Mouse (Mus musculus) spleen, postnatal 14 days (tissue): ENCODE data around the gene Arhgap19.

Experiments
- DNase-seq, 2 experiments: peaks; one replicate each; pipeline ENCODE4 v3.0.0; 2021 to 2022; ENCODE audit warnings: low spot score in 2 of 2

The Arhgap19 gene

DNA sequence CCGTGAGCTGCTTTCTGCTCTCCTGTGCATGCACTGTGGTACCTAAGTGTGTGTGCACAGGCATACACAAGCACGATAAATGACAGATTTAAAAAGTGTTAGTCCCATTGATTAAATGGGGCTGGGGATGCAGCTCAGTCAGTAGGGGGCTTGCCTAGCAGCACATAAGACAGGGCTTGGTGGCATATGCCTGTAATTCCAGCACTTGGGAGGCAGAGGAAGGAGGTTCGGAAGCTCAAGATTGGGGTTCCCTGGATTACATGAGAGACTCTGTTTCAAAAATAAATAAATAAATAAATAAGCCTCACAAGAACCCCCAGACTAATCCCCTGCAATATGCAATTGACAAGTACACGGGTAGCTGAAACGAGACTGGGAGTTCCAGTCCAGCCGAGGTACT is 1.4 kb downstream of the Arhgap19 start:
- no peak for DNase-seq

DNA sequence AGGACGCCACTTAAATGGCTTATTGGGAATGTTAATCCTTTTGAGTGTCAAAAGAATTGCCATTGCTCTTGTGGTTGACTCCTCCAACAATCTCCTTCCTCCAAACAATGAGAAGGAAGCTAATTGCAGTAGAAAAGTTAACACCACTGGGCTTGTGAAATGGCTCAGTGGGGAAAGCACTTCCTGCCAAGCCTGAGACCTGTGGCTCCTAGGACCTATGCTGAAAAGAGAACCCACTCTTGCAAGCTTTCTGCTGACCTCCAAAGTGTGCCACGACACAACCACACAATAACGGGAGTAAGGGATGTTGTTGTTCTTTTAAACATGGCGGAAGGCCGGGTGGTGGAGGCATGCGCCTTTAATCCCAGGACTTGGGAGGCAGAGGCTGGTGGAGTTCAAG is 4.3 kb downstream of the Arhgap19 start:
- no peak for DNase-seq

DNA sequence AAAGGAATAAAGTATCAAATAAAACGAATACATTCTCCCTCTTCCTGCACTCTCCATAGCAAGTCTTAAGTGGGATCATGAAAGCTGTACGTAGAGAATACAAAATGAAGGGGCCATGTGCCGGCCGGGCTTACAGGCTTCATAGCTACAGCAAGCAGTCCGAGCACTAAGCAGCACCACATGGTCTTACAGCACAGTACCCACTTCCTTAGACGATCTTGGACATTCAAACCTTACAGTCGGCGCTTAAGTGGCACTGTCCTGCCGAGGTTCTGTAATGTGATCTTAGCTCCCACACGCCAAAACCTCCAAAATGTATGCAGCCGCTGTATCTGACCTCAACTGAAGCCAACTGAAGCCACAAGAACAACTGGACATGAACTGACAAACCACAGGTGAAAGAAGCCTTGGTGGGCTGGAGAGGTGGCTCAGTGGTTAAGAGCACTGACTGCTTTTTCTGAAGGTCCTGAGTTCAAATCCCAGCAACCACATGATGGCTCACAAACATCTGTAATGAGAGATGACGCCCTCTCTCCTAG is 5.0 kb downstream of the Arhgap19 start:
- no peak for DNase-seq

DNA sequence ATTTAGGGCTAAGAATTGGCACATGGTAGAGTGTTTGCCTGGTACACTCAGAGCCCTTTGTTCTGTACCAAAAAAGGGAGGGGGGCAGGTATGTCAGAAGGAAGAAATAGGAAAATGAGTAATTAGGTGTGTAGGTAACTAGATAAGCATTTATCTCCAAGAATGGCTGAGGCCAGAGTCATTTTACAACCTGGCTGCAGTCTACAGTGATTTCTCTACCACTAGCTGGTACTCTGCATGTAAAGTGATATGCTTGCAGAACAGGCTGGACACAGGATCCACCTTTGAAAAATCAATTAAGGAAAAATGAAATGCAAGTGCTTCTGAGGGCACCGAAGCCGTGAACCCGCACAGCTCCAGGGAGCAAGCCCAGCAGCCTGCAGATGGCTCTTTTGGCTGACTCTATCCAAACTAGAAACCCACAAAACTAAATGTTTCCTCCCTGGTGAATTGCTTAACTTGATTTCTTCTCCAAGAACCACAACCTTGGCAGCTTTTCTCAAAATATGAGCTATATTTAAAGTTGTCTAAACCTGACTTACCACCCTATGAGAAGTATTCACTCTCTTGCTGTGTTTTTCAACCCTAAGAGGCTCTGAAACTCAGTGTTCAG is 5.6 kb downstream of the Arhgap19 start:
- DNase-seq: no peak

DNA sequence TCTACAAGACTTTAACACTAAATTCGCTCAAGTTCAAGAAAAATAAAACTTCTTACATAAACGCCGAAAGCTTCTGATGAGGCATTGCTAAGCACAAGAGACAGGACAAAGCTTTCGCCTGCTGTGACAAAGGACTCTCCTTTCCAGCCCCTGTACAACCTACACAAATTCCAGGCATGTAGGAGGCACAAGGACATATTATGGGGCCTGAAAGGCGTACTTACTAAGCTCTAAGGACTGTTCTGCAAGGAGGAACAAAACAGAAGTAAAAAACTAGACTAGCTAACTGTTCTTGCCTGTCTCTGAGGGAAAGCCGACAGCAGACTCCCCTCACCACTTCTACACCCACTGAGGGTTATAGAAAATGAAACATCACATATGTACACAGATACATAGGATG is 6.9 kb downstream of the Arhgap19 start:
- DNase-seq: no peak

DNA sequence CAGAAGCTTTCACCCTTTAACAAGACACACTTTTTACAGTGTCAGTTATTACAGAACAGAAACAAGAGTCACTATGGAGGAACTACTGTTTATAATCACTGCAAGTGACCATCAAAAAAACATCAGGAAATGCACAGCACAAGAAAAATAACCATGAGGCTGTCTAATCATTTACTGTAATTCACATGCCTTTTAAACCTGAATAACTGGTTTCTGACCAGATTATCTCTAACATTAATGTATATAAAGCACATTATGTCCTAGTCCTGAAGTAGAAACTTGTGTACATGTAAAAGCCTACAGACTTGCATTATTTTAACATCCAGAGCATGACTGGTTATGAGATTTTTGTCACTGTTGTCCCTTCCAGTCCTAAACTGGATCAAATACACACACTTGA is 7.8 kb downstream of the Arhgap19 start:
- DNase-seq: no peak

DNA sequence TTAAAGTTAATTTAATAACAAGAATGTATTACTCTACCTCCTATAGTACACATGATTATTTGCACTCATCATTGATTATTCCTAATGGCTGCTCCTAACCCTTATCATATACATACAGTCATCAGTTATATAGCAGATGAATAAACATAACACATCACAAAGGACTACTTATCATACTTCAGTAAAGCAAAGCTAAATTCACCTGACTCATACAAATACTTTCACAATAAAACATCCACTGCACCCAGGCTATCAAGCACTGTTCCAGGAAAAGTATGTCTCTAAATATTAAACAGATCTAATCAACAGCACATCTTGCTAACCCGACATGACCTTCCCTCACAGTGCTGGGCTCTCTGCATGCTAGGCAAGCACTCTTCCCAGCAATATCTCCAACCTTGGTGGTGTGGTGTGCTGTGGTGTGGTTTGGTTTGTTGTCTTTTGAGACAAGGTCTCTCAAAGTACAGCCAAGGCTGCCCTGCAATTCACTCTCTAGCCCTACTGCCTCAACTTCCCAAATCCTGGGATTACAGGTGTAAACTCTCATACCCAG is 8.8 kb downstream of the Arhgap19 start:
- no peak for DNase-seq

DNA sequence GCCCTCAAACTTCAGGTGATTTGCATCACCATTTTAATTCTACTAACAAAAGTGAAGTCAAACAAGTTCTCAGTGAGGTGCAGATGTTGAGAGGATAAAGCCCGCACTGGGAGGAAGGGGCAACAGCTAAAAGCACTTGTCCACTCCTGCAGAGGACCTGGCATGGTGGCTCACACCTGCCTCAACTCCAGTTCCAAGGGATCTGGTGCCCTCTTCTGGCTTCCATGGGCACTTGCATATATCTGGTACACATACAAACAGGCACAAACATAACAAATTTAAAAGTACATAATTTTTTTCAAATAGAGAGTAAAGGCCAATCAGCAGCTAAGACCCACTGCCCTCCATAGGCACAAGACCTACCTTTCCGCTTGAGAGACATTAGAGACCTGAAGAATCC is 10.5 kb downstream of the Arhgap19 start:
- DNase-seq: no peak

DNA sequence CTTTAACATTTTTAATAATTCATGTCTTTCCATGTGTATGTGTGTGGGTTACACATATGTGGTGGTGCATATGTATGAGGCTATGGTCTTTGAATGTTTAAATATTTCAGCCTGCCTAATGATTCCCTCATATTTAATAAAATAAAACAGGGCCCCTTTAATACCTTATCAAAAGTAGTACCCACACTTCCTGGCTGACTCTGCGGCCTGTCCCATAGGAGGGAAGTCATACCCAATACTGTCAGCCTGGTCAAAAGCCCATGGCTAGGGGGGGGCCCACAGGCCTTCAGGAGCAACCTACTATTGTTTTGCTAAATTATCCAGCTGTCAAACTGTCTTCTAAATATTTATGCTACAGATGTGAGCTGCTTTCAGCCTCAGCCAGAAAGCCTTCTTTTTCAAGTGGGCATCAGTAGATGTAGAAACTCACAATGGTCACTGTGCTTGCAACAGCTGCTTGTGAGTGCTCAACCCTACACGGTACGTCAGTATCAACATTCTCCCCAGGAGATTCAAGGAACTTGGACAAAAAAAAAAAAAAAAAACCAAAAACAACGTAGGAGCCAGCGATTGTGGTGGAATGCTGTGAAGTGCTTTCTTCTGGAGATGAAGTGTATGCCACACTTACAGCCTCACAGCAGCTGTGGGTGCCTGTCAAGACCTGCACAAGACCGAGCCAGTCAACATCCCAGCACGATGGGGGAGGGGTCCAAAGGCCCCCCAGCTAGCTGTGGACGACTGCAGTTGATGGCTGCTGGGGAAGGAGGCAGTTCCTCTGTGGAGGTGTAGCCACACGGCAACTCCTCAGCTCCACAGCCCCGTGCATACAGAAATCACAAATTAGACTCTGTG is 12.5 kb downstream of the Arhgap19 start:
- no peak for DNase-seq

DNA sequence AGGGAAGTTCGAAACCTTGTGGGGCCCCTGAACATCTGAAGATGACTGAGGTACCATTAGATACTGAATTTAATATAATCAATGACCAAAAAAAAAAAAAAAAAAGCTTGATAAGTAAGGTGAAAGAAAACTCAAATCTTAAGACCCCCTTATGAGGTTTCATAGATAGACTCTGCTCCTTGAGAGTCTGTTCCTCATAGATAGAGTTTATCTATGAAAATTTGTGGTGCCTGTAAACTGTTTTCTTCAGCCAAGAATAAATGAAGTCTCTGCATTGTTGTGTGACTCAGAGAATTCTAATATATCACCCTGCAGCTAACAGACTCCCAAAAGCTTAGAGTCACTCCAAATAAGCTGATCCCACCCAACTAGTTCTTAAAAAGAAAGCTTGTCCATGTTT is 15.0 kb downstream of the Arhgap19 start:
- DNase-seq: no peak

DNA sequence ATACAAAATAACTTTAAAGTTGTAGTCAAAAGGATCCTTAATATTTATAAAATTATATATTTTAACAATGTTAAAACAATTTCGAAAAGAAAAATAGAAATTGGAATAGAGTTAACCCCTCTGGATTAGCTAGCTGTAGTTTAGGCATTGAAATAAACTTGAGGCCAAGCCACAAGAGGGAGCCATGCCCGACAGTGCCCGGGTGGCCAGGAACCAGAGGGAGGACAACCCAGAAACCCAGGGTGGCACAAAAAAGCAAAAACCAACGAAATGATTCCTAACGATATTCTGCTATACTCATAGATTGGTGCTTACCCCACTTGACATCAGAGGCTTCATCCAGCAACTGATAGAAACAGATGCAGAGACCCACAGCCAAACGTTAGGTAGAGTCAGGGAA is 24.3 kb downstream of the Arhgap19 start:
- DNase-seq: no peak

DNA sequence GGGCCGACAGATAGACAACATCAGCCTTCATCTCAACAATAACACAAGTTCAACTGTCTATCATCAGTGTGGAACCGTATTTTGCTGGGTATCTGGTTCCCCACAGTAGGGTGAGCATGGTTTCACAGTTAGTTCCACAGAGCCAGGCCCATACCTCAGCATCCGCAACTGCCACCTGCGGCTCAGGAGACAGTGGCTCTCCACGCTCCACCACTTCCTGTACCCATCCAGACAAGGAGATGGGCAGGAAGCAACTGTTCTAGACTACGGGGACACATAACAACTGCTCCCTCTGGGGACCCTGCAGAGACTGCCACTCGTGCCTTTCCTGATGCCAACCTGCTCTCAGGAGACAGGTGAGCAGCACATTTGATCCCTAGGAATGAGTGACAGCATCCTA is 33.1 kb downstream of the Arhgap19 start:
- DNase-seq: no peak

DNA sequence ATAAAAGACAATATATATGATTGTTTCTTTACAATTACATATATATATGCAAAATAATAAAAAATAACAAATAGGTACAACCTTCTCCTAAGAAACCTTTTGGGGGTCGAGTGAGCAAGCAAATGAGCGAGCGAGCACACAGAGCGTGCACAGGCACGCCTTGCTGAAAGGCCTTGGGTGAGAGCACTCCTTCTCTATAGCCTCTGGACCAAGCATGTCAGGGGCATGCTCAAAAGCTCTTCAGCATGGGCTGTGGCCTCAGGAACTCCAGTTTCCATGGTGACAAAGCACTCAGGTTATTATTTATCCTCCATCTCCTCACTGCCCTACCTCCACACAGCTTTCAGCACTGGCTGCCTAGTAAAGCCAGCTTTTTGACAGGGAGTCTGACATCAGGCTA is 35.2 kb downstream of the Arhgap19 start:
- no peak for DNase-seq

DNA sequence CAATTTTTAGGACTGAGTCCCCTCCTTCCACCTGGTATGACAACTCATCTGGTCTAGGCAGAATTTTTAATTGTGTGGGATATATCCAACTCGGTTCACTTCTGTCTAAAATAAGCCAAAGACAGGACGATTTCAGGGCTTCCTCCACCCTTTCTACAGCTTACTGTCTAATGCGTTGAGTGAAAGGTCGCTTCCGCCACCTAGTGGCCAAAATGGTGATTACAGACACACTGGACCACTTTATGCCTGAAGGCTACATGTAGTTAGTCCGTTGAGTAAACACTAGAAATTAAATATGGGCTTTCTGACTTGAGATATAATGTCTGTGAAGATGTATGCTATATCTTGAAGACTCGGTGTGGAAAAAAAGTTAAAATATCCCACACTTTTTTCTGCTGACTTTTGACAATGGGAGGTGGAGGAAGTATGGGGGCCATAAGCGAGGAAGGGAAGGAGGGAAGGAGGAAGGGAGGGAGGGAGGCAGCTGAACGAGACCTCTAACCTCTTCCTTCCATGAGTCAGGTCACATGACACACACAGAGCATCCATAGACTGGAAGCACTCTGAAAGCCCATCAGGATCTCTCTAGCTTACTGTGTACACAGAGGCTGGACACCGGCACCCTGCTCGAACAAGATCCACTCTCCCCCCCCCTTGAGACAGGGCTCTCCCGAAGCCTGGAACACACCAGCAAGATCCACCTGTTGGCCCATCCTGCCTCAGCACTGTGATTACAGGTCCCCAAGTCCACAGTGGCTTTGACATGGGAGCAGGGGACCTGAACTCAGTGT is 37.8 kb downstream of the Arhgap19 start:
- DNase-seq: peak; percentile 67 to 86

DNA sequence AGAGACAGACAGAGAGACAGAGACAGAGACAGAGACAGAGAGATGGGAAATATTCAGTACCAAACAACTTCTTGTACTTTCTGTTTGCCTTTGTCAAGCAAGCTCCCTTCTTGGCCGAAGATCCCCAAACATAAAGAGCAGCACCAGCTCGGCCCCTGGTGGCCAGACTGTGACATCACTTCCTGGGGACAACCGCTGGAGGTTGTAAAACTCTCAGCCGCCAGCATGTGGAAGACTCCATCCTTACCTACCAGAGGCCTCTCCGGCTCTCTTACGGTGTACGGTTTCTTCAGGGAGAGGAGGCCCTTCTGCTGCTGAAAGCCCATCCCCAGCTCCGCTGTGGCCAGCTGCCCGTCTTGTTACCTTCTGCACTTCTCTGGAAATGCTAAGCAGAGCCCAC is 40.3 kb downstream of the Arhgap19 start:
- peak in 1 of 2 experiments; percentile 17 for DNase-seq

DNA sequence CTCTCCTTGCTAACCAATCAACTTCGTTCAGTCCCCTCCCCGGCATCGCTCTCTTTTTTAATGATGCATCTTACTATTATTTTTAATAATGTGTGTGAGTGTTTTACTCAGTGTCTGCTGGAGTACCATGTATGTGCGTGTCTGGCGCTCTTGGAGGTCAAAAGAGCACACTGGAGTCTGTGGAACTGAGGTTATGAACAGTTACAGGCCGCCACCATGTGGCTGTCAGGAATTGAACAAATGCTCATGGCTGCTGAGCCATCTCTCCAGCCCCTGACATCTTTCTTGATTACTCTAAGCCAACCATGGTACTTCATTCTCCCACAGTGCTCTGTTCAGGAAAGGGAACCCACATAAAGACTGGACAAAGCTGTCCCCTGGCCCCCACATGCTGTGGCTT is 42.1 kb downstream of the Arhgap19 start:
- DNase-seq: no peak

DNA sequence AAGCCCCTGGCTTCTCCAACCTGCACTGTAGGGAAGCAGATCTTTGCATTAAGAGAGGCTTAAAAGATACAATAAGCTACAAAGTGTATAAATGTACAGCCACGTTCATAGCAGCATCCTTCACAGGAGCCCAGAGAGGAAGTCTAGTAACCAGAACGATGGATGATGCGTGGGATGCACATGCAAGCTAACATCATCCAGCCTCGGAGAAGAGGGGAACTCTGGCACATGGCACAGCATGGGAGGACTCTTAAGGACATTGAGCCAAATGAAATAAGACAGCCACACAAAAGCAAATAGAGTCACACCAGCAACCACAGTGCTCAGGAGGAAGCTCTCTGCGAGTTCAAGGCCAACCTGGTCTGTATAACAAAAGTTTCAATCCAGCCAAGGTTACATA is 42.6 kb downstream of the Arhgap19 start:
- DNase-seq: no peak

DNA sequence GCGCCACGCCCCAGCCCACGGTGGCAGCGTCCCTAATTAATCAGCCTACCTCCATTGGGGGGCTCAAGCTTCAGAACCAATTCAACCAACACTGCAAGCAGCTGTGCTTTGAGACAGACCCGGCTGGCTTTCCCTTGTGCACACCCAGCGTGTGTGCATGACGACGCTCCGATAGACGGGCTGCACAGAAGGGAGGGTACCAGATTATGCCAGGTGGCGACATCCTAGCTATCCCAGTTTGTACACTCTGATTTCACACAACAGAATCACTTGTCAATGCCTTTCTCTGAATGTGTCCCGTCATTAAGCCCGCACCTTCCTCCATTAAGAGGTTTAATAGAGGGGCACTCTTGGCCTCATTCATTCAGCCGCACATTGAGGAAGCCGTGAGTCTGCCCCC is 47.1 kb downstream of the Arhgap19 start:
- no peak for DNase-seq

DNA sequence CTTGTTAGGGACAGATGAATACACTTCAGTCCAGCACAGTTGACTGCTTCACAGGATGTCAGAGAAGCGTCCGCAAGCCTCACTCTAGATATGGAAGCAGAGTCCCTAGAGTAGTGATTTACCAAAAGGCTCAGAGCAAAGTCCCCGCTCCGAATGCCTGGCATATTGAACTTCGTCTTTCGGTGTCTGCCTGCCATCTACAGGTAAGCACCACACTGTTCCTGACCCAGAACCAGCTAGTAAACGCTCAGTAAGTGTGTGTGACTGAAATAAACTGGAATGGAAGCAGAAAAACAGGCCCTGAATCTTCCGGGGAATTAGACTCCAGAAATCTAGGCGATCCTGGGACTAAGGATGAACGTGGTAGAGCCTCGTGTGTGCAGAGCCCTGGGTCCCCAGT is 49.9 kb downstream of the Arhgap19 start:
- DNase-seq: no peak

DNA sequence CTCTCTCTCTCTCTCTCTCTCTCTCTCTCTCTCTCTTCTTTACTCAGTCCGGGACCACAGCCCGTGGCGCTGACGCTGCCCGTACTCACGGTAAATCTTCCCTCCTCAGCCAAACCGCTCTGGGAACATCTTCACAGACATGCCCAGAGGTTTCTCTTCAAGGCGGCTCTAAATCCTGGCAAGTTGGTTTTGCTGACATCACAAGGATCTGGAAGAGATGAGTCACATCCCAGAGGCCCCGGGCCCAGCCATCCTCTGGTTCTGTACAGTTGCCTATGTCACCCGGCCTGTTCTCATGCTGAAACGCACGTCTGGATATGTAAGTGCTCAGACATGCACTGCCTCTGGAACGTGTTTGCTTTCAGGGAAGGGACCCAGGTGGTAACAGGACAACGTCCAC is 54.4 kb downstream of the Arhgap19 start:
- DNase-seq: no peak

DNA sequence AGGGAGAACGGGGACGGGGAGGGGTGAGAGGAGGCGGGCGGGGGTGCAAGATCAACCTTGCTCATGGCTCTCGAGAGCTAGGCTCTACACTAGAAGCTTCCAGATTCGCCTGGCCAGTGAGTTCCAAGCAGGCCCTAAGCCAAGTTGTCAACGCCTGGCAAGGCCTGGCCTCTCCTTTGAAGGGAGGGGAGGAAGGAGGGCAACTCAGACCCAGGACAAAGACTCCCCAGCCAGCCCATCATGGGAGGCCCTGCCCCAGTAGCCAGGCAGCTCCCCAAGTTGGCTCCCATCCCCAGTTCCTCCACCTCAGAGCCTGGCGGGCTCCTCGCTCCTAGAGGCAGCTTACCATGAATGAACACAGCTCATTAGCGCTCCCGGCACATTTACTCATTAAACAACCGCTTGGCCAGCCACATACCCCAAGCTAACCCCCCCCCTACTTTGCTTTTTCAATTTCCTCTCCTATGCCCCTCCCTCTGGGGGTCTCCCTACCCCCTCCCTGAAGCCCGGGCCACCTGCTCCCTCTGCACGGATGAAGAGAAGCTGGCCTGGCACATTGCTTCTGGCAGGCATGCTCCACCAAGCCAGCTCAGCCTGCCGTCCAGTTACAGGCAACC is 55.8 kb downstream of the Arhgap19 start:
- DNase-seq: no peak

DNA sequence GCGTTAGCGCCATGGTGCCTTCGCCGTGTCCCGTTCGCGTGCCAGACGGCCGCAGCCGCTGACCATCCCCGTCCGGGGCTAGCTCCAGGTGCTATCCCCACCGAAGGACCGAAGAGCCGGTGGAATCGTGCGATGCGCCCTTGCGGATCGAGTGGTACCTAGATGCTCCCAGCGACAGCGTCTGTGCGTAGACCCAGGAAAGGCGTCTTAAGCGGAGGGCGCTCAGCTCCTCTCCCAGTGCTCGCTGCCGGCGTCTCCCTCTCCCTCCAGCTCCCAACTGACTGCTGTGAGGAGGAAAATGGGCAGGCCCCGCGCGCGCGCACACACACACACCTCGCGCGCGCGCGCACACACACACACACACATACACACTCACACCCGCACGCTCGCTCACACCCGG is 58.5 kb downstream of the Arhgap19 start, which contains the start of gene Slit1:
Slit1 (minus strand) TSS at position 270 of the 400 bp plus-strand sequence.
- DNase-seq: no peak
